Mouse (Mus musculus): ENCODE measurements around the gene Kcnk10. TPM values are rescaled to one million over a fixed set of nuclear protein-coding genes. Genes with fewer than 3 reads are reported as not detected.
"Not testable (repeated sequence)": the region's sequence is repeated elsewhere in the genome, so short reads cannot be mapped to it uniquely, and the experiment has no call there.

Kcnk10 gene
- total RNA-seq (2021): 10 to 100 TPM; 13.0 to 13.7 TPM

DNA sequence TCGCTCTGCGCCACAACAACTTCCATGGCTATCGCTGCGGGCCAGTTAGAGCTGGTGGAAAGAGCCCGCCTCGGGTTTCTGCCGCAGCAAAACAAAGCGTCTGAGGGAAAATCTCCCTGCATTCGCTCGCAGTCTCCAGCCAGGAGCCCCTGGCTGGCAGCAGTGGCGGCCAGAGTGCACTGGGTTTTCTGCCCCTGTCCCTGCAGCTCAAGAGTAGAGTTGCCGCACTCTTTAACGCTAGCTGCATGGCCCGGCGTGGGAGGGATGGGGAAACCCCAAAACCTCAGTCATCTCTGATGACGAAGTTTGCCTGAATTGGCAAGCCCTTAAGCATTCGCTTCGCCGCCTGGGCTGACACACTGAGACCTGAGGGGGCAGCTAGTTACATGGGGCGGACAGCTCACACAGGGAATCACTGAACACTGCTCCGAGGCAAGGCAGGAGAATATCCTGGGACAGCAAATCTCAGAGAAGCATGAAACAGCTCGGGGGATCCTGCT lies at the start of gene Kcnk10:
TSS of gene Kcnk10 (minus strand) at position 450 of the 500 bp plus-strand sequence.
- DNase-seq (ENCODE audit: low spot score in 2 of 2): peak; percentile 28 to 32
- intact Hi-C loops (cut with DNase I): no loop called here

DNA sequence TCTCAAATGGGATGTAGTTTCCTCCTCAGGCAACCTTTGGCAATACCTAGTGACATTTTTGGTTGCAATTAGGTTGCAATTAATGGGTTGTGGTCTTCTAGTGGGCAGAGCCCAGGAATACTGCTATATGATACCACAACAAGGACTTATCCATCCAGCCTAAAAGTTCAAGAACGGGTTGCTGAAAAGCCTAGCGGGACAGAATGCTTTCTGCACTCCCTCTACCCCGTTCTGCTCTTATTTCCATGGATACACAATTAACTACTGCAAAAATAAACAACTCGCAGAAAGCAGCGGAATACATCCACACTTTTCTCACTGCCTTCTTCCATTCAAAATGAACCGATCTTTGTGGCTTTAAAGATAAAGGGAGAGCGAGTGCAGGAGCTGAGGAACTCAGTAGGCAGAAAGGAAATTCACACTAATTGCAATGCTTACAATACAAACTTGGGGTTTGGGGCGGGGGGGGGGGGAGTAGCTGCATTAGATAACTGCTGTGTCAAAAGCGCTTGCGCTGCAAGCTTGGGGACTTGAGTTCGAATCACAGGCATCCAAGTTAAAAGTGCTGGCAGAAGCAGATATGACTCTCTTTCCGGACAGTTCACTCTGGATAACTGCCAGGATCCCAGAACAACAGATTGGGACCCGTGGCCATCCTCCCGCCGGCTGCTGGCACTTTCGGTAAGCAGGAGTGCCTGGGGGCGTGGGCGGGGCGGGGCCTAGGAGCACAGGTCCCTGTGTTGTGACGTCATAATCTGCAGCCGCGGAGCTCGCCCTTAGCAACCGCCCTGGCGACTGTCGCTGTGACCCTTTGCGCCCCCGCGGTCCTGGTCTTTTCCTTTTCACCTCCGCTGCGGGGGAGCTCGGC lies 49.5 kb upstream of the Kcnk10 start, which contains the start of gene Spata7:
TSS of gene Spata7 (plus strand) at position 766 of the 868 bp plus-strand sequence.
- intact Hi-C loops (cut with DNase I): loop anchor here (5.0 kb wide), 1 partner anchor 55 kb away; no protein-coding TSS in a partner anchor
- DNase-seq (ENCODE audit: low spot score in 2 of 2): peak; percentile 87 to 90

DNA sequence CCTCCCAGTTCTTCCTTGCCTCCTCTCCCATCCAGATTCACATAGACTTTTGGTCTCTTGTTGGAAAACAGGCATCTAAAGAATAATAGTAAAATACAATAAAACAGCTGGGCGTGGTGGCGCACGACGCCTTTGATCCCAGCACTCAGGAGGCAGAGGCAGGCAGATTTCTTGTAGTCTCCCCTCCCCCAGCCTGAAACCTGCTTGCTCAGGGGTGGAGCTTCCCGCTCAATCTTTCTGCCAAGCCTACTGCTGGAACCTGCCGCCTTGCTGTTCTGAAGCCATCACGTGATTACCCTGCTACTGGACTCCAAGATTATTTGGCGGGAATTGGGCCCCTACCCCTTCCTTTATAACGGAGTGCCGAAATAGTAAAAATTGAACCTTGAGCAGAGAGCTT lies 45.2 kb upstream of the Kcnk10 start:
- not testable (repeated sequence) for DNase-seq (ENCODE audit: low spot score in 2 of 2)
- intact Hi-C loops (cut with DNase I): loop anchor here (5.0 kb wide), 1 partner anchor 301 kb away; no protein-coding TSS in a partner anchor

DNA sequence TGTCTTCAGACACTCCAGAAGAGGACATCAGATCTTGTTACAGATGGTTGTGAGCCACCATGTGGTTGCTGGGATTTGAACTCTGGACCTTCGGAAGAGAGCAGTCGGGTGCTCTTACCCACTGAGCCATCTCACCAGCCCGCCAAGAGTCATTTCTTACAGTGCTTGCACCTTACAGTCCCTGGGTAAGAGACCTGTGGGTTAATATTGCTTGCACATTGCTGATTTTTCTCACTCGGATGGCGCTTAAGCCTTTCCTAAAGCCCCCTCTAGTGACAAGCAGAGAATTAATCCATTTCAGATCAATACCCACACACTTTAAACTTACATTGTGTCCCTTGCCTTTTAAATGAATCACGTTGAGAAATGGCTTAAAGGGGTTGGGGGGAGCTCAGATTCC lies 42.8 kb upstream of the Kcnk10 start:
- not testable (repeated sequence) for DNase-seq (ENCODE audit: low spot score in 2 of 2)
- intact Hi-C loops (cut with DNase I): loop anchor here (2.0 to 5.0 kb wide), 2 partner anchors 299 to 340 kb away; no protein-coding TSS in a partner anchor

DNA sequence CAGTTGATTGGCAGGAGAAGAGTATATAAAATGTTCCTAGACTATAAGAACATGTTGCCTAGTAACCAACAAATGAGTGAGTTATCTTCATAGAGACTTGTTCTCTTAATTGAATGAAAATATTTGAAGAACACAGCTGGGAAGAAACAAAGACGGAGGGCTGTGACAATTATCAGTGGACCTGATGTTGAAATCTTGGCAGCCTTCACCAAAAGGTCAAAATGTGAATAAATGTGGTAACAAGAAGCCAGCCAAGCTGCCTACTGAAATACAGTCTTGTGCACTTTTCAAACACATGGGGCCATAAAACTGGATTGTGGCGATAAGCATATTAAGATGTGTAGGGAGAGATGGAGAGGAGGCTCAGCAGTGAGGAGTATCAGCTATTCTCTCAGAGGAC lies 41.4 kb upstream of the Kcnk10 start:
- intact Hi-C loops (cut with DNase I): no loop called here
- no peak for DNase-seq (ENCODE audit: low spot score in 2 of 2)

DNA sequence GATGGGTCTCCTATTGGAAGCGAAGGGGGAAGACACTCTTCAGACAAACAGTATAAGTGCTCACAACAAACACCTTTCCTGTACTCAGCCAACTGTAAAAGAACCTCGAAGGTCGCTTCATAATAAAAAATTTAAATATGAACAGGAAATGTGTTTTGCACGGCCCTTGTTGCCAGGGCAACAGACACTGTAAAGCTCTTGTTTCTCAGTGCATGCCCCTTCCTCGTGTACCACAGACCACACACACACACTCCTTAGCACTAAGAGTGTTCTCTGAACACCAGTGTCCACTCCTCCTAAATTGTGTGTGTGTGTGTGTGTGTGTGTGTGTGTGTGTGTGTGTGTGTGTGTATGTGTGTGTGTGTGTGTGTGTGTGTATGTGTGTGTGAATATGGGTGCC lies 37.6 kb upstream of the Kcnk10 start:
- no peak for DNase-seq (ENCODE audit: low spot score in 2 of 2)
- intact Hi-C loops (cut with DNase I): no loop called here

DNA sequence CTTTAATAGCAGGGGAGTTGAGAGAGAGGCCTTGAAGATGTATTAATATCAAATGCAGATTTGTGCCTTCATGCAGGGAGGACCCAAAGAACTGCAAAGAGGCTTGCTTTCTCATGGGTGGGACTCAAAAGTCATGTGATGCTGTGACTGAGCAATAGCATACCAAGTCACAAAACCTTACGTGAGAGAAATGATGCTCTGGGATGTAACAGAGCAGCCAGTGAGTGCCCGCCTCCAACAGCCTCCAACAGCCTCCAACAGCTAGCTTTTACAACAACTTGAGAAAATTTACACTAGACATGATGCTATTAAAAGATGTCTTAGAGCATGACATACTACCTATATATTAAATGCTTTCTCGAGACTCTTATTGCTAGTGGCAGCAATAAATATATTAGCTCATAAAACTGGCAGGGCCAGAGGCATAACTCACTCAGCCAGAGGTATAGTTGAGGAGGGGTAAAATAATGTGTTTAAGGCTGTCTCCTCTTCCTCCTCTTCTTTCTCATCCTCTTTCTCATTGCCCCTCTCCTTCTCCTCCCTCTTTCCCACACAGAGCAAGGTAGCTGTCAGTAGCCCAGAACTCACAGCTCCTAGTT lies 36.9 kb upstream of the Kcnk10 start:
- DNase-seq (ENCODE audit: low spot score in 2 of 2): no peak
- intact Hi-C loops (cut with DNase I): no loop called here

DNA sequence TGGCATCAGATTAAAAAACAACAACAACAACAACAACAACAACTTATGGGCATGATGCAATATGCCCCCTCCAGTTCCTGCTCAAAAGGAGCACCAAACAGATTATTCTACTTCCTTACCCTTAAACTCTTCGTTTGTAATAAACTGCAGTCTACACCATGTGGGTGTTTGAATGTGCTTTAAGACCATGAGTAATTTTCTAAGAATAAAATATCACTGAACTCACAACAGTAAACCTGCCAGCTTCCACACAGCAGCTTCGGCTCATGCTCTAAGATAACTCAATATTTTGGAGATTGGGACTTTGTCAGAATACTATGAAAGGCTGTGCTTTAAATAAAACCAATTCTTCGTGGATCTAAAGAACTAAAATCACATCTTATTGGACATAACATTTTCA lies 32.2 kb upstream of the Kcnk10 start:
- intact Hi-C loops (cut with DNase I): no loop called here
- no peak for DNase-seq (ENCODE audit: low spot score in 2 of 2)

DNA sequence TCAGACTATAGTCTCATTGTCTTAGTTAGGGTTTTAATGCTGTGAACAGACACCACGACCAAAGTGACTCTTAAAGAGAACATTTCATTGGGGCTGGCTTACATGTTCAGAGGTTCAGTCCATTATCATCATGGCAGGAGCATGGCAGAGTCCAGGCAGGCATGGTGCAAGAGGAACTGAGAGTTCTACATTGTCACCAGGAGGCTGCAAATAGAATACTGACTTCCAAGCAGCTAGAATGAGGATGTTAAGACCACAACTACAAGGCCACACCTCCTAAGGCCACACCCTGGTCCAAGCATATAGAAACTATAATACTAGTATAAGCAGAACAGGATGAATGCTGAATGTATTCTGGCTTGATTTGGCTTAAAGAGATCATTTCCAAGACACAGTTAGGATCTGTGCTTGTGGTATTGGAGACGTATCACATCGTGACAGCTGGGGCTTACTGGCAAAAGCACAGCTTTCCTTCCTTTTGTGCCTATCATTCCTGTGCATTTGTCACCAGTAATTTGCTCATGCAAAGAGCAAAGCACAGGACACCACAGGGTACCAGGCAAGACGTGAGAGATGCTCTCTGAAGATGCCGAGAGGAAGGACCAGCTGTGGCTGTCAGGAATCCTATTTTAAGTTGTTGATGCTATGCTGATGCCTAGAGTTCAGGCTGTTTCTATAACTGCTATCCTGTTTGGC lies 28.6 kb upstream of the Kcnk10 start:
- no peak for DNase-seq (ENCODE audit: low spot score in 2 of 2)
- intact Hi-C loops (cut with DNase I): no loop called here

DNA sequence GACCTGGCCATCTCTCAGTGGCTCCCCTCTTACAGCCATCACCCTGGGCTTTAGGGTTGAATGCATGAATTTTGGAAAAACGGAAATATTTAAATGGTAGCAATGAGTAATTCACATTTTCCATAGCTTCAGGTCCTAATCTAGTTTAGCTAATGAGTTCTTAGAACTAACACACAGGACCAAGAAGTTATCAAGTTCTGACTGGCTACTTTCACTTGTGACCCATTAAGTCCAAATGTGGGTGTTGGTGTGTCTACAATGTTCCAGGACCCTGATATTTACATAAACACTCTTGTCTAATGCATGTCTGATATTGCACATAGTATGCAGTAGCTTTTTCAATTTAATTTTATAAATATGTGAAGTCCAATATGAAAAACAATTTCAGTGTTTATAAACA lies 27.2 kb upstream of the Kcnk10 start:
- DNase-seq (ENCODE audit: low spot score in 2 of 2): no peak
- intact Hi-C loops (cut with DNase I): no loop called here

DNA sequence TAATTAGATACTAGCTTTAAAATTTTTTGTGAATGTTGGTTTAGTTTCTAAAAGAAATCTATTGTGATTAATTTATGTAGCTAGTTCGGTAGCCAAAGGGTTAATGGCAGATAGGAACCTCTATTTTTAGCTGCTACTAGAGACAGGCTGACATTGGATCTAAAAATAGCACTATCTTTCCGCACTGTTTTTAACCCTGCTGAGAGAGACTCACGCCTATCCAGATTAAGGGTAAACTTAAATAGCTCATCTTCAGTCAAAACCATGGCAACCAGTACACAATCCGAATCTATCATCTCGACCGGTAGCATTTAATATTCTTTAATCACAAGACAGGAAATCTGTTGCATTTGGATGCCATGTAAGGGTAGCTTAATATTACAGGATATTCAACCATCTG lies 24.0 kb upstream of the Kcnk10 start:
- no peak for DNase-seq (ENCODE audit: low spot score in 2 of 2)
- intact Hi-C loops (cut with DNase I): no loop called here

DNA sequence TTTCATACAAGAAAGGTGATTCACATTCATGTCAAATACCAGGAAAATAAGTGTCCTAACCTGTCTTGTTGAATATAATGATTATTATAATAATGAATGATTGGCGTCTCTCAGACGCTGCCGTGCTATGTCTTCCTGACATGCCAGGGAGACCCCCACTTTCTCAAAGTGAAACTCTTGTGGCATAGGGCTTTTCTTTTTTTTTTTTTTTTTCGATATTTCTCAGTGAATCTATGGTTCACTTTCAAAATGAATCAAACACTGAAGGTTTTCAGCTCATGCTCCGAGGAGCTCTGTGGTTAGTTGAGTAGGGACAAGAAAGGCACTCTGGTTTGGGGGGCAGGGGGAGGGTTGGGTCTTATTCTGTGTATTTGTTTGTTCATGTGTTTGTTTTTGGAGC lies 22.8 kb upstream of the Kcnk10 start:
- intact Hi-C loops (cut with DNase I): no loop called here
- no peak for DNase-seq (ENCODE audit: low spot score in 2 of 2)

DNA sequence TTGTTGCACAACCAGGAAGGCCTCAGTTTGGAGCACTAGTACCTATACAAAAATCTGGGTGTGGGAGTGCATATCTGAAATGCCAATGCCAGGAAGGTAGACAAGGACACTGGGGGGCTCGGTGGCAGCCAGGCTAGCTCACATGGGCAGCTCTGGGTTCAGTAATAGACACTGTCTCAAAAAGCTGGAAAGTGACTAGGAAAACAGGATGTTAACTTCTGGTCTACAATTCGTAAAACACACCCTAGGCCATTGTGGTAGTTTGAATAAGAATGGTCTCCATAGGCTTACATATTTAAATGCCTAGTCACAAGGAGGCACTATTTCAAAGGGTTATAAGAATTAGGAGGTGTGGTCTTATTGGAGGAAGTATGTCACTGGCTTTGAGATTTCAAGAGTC lies 12.9 kb upstream of the Kcnk10 start:
- DNase-seq (ENCODE audit: low spot score in 2 of 2): no peak
- intact Hi-C loops (cut with DNase I): no loop called here

DNA sequence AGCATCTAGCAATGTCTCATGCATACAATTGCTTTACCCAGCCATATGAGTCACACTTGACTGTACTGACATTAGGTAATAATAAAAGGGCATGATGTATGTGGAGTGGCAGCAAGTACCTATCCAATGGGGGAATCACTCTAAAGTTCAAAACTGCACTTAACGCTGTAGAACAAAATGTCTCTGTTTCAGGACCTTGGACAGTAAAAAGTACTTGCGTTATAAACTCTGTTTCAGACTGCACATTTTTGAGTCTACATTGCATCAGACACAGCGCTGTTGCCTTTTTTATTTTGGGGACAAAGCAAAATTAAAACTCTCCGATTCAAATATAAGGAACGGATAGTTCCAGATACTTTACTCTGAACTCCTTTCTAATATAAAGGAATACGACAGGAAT lies 10.5 kb upstream of the Kcnk10 start:
- intact Hi-C loops (cut with DNase I): no loop called here
- DNase-seq (ENCODE audit: low spot score in 2 of 2): no peak

DNA sequence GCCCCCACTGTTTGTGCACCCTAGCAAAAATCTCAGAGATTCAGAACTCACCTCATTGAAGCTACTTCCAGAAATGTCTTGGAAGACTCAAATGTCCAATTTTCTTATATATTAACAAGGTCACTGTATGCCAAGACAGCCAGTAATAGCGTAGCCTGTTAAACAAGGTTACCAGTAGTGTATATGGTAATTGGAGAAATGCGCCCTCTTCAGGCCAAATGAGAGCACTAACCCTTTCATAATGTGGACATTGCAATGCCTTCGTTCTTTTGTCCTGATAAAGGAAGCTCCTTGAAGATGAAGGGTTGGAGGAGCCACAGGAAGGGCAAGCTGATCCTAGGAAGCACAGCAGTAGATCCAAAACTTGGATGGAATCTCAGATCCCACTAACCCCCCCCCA lies 7.2 kb upstream of the Kcnk10 start:
- intact Hi-C loops (cut with DNase I): no loop called here
- no peak for DNase-seq (ENCODE audit: low spot score in 2 of 2)

DNA sequence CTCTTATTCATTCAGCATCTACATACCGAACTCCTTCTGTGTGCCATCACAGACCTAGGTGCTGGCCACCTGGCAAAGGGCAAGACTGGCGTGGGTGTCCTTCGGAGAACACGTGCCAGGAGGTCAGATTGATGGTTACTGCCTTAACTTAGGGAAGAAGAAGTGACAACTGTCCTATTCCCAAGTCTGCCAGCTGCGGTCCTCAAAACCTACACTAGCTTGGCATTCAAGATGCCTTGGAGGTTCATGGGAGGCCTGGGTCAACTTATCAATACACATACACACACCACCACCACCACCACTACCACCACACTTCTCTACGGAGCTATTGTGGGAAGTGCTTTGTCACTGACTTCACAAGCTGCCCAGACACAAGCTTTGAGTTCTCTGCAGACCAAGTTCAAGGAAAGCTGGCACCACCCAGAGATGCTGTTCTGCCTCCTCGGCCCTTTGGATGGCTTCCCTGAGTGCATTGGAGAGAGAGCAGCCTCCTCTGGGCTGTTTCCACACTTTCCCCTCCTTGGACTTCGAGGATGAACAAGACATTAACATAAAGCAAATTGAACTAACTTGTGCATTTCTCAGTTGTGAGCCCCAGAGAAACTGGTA lies 2.1 kb downstream of the Kcnk10 start:
- intact Hi-C loops (cut with DNase I): no loop called here
- DNase-seq (ENCODE audit: low spot score in 2 of 2): no peak

DNA sequence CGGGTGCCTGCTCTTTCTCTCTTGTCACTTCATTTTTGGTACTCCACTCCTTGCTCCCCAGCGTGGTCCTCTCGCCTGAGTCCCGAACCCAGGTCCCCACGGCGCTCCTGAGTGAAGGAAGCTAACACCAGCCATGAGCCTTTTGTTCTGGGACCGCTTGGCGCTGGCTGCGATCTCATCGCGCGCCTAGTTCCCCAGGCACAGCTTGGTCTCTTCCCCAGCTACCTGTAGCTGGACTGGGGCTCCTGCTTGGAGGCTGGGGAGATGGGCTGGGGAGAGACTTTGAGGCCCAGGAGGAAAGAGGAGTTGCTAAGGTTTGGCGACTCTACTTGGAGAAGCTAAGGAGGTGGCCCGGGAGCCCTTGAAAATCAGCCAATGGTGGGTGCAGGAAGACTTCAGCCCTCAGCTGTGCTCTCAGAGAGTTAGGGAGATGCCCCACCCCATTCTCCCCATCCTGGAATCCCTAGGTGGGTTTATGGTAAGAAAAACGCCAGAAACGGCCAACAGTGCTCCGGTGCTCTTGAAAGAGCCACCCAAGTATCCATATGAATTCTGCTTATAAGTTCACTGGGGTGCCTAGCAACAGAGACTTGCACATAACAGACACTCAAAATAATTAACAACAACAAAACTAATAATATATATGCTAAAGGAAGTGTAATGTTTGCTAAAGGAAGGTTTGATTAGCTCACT lies 2.8 kb downstream of the Kcnk10 start:
- intact Hi-C loops (cut with DNase I): no loop called here
- DNase-seq (ENCODE audit: low spot score in 2 of 2): peak in 1 of 2 experiments; percentile 21

DNA sequence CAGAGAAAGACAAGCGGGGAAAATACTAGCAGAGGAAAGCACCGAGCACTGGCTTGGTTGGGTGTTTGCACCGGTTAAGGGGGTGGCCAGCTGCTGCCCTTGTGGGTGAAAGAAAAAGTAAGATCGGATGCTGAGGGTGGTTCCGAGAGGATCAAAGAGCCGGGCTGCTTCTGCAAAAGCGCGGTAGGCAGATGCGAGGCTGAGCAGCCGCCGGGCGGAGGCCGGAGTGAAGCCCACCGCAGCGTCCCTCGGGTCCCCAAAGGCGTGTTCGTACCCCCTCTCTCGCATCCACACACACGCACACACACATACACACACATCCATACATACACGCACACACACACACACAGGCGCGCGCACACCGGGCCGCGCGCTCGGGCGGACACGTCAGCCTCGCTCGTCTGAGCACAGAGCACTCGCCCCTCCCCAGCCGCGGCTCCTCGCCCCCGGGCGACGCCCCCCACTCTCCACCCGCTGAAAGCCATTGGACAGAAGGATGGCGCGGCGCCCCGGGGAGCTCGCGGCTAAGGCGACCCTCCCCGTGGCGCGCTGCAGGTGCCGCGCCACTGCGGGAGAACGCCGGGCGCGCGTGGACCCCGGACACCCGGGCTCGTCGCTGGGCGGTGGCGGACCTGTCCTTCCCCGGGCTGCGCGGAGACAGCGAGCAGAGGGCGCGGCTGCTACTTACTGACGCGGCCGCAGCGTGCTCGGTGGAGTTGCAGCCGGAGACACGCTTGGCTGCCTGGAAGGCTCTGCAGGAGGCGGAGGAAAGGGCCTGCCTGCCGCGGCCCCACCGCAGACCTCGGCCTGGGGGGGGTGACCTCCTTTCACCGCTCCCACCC lies 3.5 kb downstream of the Kcnk10 start:
- peak; percentile 74 to 79 for DNase-seq (ENCODE audit: low spot score in 2 of 2)
- intact Hi-C loops (cut with DNase I): loop anchor here (5.0 kb wide), 2 partner anchors 37 to 53 kb away; partner anchors contain the start of gene Spata7
